Mouse (Mus musculus) monocyte, adult 2 months (primary cell): Measurements from ENCODE around the gene Best1.
A peak's percentile ranks its signal among the peaks of the same experiment; 100 is the strongest.

Experiments used
- DNase-seq, 2 experiments: peaks; one replicate each; pipeline ENCODE4 v3.0.0; 2022; ENCODE audit warnings: low spot score in 2 of 2, low read depth in 1 of 2

Gene Best1

GRCm38 (mm10) chr19:10001206-10001969, at the start of gene Best1, which contains the start of gene Rab3il1:
Gene Best1 (minus strand): TSS chr19:10001633.
Gene Rab3il1 (plus strand): TSS chr19:10001669.
- DNase-seq: no peak

- DNase-seq: no peak
These were observed 49.0 kb upstream of the Best1 start for GRCm38 (mm10) chr19:10050438-10050837.

GRCm38 (mm10) chr19:10049533-10049932, 48.1 kb upstream of the Best1 start:
- DNase-seq: no peak

- no peak for DNase-seq
These were observed 45.5 kb upstream of the Best1 start for GRCm38 (mm10) chr19:10046983-10047382.

GRCm38 (mm10) chr19:10046346-10046745, 44.9 kb upstream of the Best1 start:
- no peak for DNase-seq

- DNase-seq: no peak
These were observed 44.3 kb upstream of the Best1 start for GRCm38 (mm10) chr19:10045707-10046106.

GRCm38 (mm10) chr19:10043643-10044042, 42.2 kb upstream of the Best1 start:
- no peak for DNase-seq

- DNase-seq: no peak
These were observed 41.4 kb upstream of the Best1 start for GRCm38 (mm10) chr19:10042816-10043215.

- no peak for DNase-seq
These were observed 40.8 kb upstream of the Best1 start for GRCm38 (mm10) chr19:10042232-10042631.

- DNase-seq: no peak
These were observed 40.1 kb upstream of the Best1 start, which contains the start of gene Fads3 for GRCm38 (mm10) chr19:10041388-10042148. Gene Fads3 (plus strand): TSS chr19:10041569.

GRCm38 (mm10) chr19:10040866-10041387, 39.5 kb upstream of the Best1 start:
- DNase-seq: no peak

GRCm38 (mm10) chr19:10039615-10040014, 38.2 kb upstream of the Best1 start:
- DNase-seq: no peak

GRCm38 (mm10) chr19:10038910-10039309, 37.5 kb upstream of the Best1 start:
- DNase-seq: no peak

- DNase-seq: no peak
These were observed 36.9 kb upstream of the Best1 start for GRCm38 (mm10) chr19:10038364-10038763.

- DNase-seq: no peak
These were observed 36.1 kb upstream of the Best1 start for GRCm38 (mm10) chr19:10037534-10037933.

- DNase-seq: peak in 1 of 2 experiments; percentile 67
These were observed 33.5 kb upstream of the Best1 start for GRCm38 (mm10) chr19:10034785-10035447.

GRCm38 (mm10) chr19:10034356-10034755, 32.9 kb upstream of the Best1 start:
- DNase-seq: no peak

- peak in 1 of 2 experiments; percentile 34 for DNase-seq
These were observed 32.0 kb upstream of the Best1 start for GRCm38 (mm10) chr19:10033211-10033973.

GRCm38 (mm10) chr19:10029746-10030145, 28.3 kb upstream of the Best1 start:
- no peak for DNase-seq

- no peak for DNase-seq
These were observed 23.9 kb upstream of the Best1 start for GRCm38 (mm10) chr19:10025169-10025875.
